Mouse (Mus musculus): ENCODE measurements around the gene Igfbp5. TPM values are rescaled to one million over a fixed set of nuclear protein-coding genes. Genes with fewer than 3 reads are reported as not detected.

The Igfbp5 gene
- total and polyA plus RNA-seq, 2 experiments from 2014 or later = 55.4 to 147 TPM

- H3K4me2 ChIP-seq (ENCODE audit: low read depth, low read length) = no peak overlapping the region
- 71% methylated on average over 10 of the region's 10 CpGs for WGBS
- DNase-seq (ENCODE audit: low spot score) = no peak
These were observed 6.1 kb downstream of the Igfbp5 start for GRCm38 (mm10) chr1:72868429-72869215.

GRCm38 (mm10) chr1:72867346-72867745, 7.3 kb downstream of the Igfbp5 start:
- TF ChIP-seq CTCF (IDR thresholded peaks at IDR 0.05; ENCODE audit: low read depth) = no peak
- no peak for TF ChIP-seq EP300 (IDR thresholded peaks at IDR 0.05; ENCODE audit: low read depth)
- Histone ChIP-seq H3K36me3 (replicated peaks; ENCODE audit: control insufficient read depth, insufficient read depth, low read length) (peaks cover 10% of the 10 kb centered on the region), H3K4me2 (ENCODE audit: low read depth, low read length) (no peak overlapping the region), H3K27ac (ENCODE audit: low read depth) (no peak overlapping the region), H3K27me3 (ENCODE audit: control insufficient read depth, insufficient read depth, low read length) (no peaks in the 10 kb centered on the region), H3K4me1 (ENCODE audit: control insufficient read depth, insufficient read depth) (peaks cover 21% of the 10 kb centered on the region), H3K9me3 (replicated peaks; ENCODE audit: control insufficient read depth, low read length) (no peaks in the 10 kb centered on the region), H3K9ac (replicated peaks; ENCODE audit: low read depth, low read length) (no peak overlapping the region), H3K4me3 (ENCODE audit: low read depth, low read length) (no peak overlapping the region)
- 35% methylated on average over 1 of the region's 1 CpGs for WGBS
- ATAC-seq (ENCODE audit: insufficient read depth, low read depth) = no peak
- DNase-seq (ENCODE audit: low spot score) = no peak

More at GRCm38 (mm10) chr1:72868429-72869215, 6.1 kb downstream of the Igfbp5 start:
- H3K4me1 ChIP-seq (ENCODE audit: control insufficient read depth, insufficient read depth) = peaks cover 24% of the 10 kb centered on the region
- H3K9me3 ChIP-seq (replicated peaks; ENCODE audit: control insufficient read depth, low read length) = no peaks in the 10 kb centered on the region
- H3K36me3 ChIP-seq (replicated peaks; ENCODE audit: control insufficient read depth, insufficient read depth, low read length) = peaks cover 3% of the 10 kb centered on the region; the same call in 1 of the 2 replicates
- H3K27ac ChIP-seq (ENCODE audit: low read depth) = no peak overlapping the region
- no peak overlapping the region for H3K9ac ChIP-seq (replicated peaks; ENCODE audit: low read depth, low read length)
- TF ChIP-seq EP300 (IDR thresholded peaks at IDR 0.05; ENCODE audit: low read depth) (no peak), CTCF (IDR thresholded peaks at IDR 0.05; ENCODE audit: low read depth) (no peak)
- no peak for ATAC-seq (ENCODE audit: insufficient read depth, low read depth)
- H3K27me3 ChIP-seq (ENCODE audit: control insufficient read depth, insufficient read depth, low read length) = peaks cover 4% of the 10 kb centered on the region; the same call in 1 of the 2 replicates
- no peak overlapping the region for H3K4me3 ChIP-seq (ENCODE audit: low read depth, low read length)

- H3K4me3 ChIP-seq (ENCODE audit: low read depth, low read length) = no peak overlapping the region
- no peak overlapping the region for H3K4me2 ChIP-seq (ENCODE audit: low read depth, low read length)
- no peaks in the 10 kb centered on the region for H3K27me3 ChIP-seq (ENCODE audit: control insufficient read depth, insufficient read depth, low read length)
- ATAC-seq (ENCODE audit: insufficient read depth, low read depth) (no peak), DNase-seq (ENCODE audit: low spot score) (no peak)
- TF ChIP-seq CTCF (IDR thresholded peaks at IDR 0.05; ENCODE audit: low read depth) (no peak), EP300 (IDR thresholded peaks at IDR 0.05; ENCODE audit: low read depth) (no peak)
- no peak overlapping the region for H3K9ac ChIP-seq (replicated peaks; ENCODE audit: low read depth, low read length)
- H3K27ac ChIP-seq (ENCODE audit: low read depth) = no peak overlapping the region
- 69% methylated on average over 5 of the region's 5 CpGs for WGBS
- H3K4me1 ChIP-seq (ENCODE audit: control insufficient read depth, insufficient read depth) = peaks cover 18% of the 10 kb centered on the region
- no peaks in the 10 kb centered on the region for H3K9me3 ChIP-seq (replicated peaks; ENCODE audit: control insufficient read depth, low read length)
- peaks cover 11% of the 10 kb centered on the region for H3K36me3 ChIP-seq (replicated peaks; ENCODE audit: control insufficient read depth, insufficient read depth, low read length)
These were observed 8.3 kb downstream of the Igfbp5 start for GRCm38 (mm10) chr1:72866417-72866816.

- Histone ChIP-seq H3K36me3 (replicated peaks; ENCODE audit: control insufficient read depth, insufficient read depth, low read length) (peaks cover 16% of the 10 kb centered on the region), H3K27me3 (ENCODE audit: control insufficient read depth, insufficient read depth, low read length) (no peaks in the 10 kb centered on the region), H3K9ac (replicated peaks; ENCODE audit: low read depth, low read length) (no peak overlapping the region), H3K9me3 (replicated peaks; ENCODE audit: control insufficient read depth, low read length) (no peaks in the 10 kb centered on the region), H3K4me2 (ENCODE audit: low read depth, low read length) (no peak overlapping the region), H3K4me1 (ENCODE audit: control insufficient read depth, insufficient read depth) (peaks cover 18% of the 10 kb centered on the region), H3K27ac (ENCODE audit: low read depth) (no peak overlapping the region), H3K4me3 (ENCODE audit: low read depth, low read length) (no peak overlapping the region)
- DNase-seq (ENCODE audit: low spot score) = peak; percentile 73
- TF ChIP-seq CTCF (IDR thresholded peaks at IDR 0.05; ENCODE audit: low read depth) = peak; percentile 97
- TF ChIP-seq EP300 (IDR thresholded peaks at IDR 0.05; ENCODE audit: low read depth) = no peak
- ATAC-seq (ENCODE audit: insufficient read depth, low read depth) = 0 out of 2 replicates have a peak, but pooled peaks have one; percentile 15
- 31% methylated on average over 6 of the region's 6 CpGs for WGBS
These were observed 8.8 kb downstream of the Igfbp5 start for GRCm38 (mm10) chr1:72865900-72866299.

GRCm38 (mm10) chr1:72864272-72864671, 10.4 kb downstream of the Igfbp5 start:
- H3K36me3 ChIP-seq (replicated peaks; ENCODE audit: control insufficient read depth, insufficient read depth, low read length) = peaks cover 19% of the 10 kb centered on the region
- ATAC-seq (ENCODE audit: insufficient read depth, low read depth) = no peak
- H3K9ac ChIP-seq (replicated peaks; ENCODE audit: low read depth, low read length) = no peak overlapping the region
- no peak overlapping the region for H3K4me3 ChIP-seq (ENCODE audit: low read depth, low read length)
- H3K27ac ChIP-seq (ENCODE audit: low read depth) = no peak overlapping the region
- WGBS = 74% methylated on average over 3 of the region's 3 CpGs
- no peak for TF ChIP-seq CTCF (IDR thresholded peaks at IDR 0.05; ENCODE audit: low read depth)
- no peak for TF ChIP-seq EP300 (IDR thresholded peaks at IDR 0.05; ENCODE audit: low read depth)
- no peaks in the 10 kb centered on the region for H3K9me3 ChIP-seq (replicated peaks; ENCODE audit: control insufficient read depth, low read length)
- H3K27me3 ChIP-seq (ENCODE audit: control insufficient read depth, insufficient read depth, low read length) = no peaks in the 10 kb centered on the region
- H3K4me1 ChIP-seq (ENCODE audit: control insufficient read depth, insufficient read depth) = 0 out of 2 replicates have a peak, but pooled peaks cover 3% of the 10 kb centered on the region
- no peak for DNase-seq (ENCODE audit: low spot score)
- no peak overlapping the region for H3K4me2 ChIP-seq (ENCODE audit: low read depth, low read length)

All from heart, postnatal 0 days (tissue).